Mouse (Mus musculus): Measurements from ENCODE around the gene Plekhg6. TPM values are rescaled to one million over a fixed set of nuclear protein-coding genes. Genes with fewer than 3 reads are reported as not detected.

The Plekhg6 gene
- total and polyA plus RNA-seq, 3 experiments: not detected

DNA sequence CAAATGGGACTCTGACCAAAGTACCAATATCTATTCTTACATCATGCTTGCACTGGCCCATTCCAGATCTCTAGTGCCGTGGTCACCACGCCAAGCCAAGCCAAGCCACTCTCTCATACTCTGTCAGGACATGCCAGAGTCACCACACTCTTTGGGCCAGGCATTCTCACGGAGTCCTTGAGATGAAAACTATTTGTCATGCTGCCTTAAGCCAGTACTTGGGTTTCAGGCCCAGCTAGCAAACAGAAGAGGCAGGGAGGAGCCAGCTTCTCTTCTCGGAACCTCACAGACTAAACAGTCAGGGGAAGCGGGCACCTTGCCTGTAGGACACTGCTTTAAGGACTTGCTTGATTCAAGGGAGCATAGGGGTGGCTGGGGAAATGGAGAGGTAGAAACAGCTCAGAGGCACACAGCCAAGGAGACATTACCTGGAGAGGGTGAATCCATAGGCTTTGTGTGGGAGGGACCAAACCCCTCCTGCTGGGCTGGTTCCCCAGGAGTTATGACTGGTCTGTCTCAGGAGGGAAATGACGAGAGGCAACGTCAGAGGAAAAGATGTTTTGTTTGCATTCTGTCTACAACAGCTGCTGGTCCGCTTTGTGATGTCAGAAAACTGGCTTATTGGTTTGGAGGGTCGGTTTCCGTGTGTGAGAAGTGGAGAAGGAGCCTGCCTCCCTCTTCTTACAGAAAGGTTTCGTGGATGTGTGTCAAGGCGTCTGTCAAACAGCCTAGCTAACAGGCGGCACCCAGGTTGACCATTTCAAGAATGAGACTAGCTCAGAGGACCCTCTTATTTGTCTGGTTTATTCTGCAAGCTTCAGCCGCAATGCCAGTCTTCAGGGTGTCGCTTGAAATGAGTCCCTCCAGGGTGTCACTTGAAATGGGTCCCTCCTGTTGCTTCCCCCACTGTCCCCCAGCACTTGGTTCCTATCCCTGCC is 61.3 kb downstream of the Plekhg6 start:
- no peaks in the 10 kb centered on the region; the same call in 1 of the 2 replicates for H3K27me3 ChIP-seq (ENCODE audit: insufficient read depth, low read length)
- H3K4me1 ChIP-seq (ENCODE audit: insufficient read depth, low read depth, low read length): no peaks in the 10 kb centered on the region
- H3K36me3 ChIP-seq (replicated peaks): no peaks in the 10 kb centered on the region
- H3K4me3 ChIP-seq (ENCODE audit: low read depth, low read length): no peak overlapping the region
- H3K9me3 ChIP-seq (replicated peaks): peaks cover 22% of the 10 kb centered on the region
- ATAC-seq (ENCODE audit: extremely low read depth, insufficient number of reproducible peaks, low FRiP score, poor library complexity, severe bottlenecking) (no peak), DNase-seq (ENCODE audit: low spot score) (no peak)
- TF ChIP-seq POLR2AphosphoS5 (IDR thresholded peaks at IDR 0.05; ENCODE audit: insufficient replicate concordance, low read depth, low read length) (no peak), TAL1 (conservative IDR thresholded peaks at IDR 0.05; ENCODE audit: low read depth, low read length) (no peak; the same call in 1 of the 2 replicates), GATA1 (IDR thresholded peaks at IDR 0.05; ENCODE audit: borderline replicate concordance, low read length) (no peak), GATA2 (IDR thresholded peaks at IDR 0.05; ENCODE audit: borderline replicate concordance, low read depth, low read length) (no peak), CTCF (IDR thresholded peaks at IDR 0.05; ENCODE audit: low read depth, low read length) (no peak)

- Histone ChIP-seq H3K4me3 (ENCODE audit: low read depth, low read length) (no peak overlapping the region), H3K36me3 (replicated peaks) (no peaks in the 10 kb centered on the region), H3K4me1 (ENCODE audit: insufficient read depth, low read depth, low read length) (no peaks in the 10 kb centered on the region), H3K27me3 (ENCODE audit: insufficient read depth, low read length) (no peaks in the 10 kb centered on the region; the same call in 1 of the 2 replicates), H3K9me3 (replicated peaks) (peaks cover 37% of the 10 kb centered on the region)
- TF ChIP-seq CTCF (IDR thresholded peaks at IDR 0.05; ENCODE audit: low read depth, low read length) (no peak), GATA2 (IDR thresholded peaks at IDR 0.05; ENCODE audit: borderline replicate concordance, low read depth, low read length) (no peak), POLR2AphosphoS5 (IDR thresholded peaks at IDR 0.05; ENCODE audit: insufficient replicate concordance, low read depth, low read length) (no peak), TAL1 (conservative IDR thresholded peaks at IDR 0.05; ENCODE audit: low read depth, low read length) (no peak), GATA1 (IDR thresholded peaks at IDR 0.05; ENCODE audit: borderline replicate concordance, low read length) (no peak)
- ATAC-seq (ENCODE audit: extremely low read depth, insufficient number of reproducible peaks, low FRiP score, poor library complexity, severe bottlenecking) (no peak), DNase-seq (ENCODE audit: low spot score) (no peak)
Measured at GRCm38 (mm10) chr6:125317077-125317476, 63.5 kb downstream of the Plekhg6 start.

DNA sequence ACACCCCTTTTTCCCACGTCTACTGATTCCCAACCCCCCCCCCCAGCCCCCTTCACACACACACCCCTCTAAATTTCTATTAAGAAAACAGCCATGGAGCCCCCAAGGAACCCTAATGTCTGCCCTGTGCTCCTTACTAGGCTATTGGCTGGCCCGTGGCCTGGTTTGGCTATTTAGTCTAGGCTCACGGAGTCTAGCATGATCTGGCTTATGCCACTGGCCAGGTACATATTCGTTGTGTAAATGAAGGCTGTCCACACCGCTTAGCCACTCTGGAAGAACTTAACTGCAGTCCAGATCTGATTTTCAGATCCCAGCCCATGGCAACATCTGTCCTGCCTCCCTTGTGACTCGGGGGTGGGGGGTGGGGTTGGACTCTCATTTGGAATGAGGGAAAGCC is 65.8 kb downstream of the Plekhg6 start:
- H3K9me3 ChIP-seq (replicated peaks): peaks cover 27% of the 10 kb centered on the region
- H3K36me3 ChIP-seq (replicated peaks): no peaks in the 10 kb centered on the region
- DNase-seq (ENCODE audit: low spot score) (no peak), ATAC-seq (ENCODE audit: extremely low read depth, insufficient number of reproducible peaks, low FRiP score, poor library complexity, severe bottlenecking) (no peak)
- TF ChIP-seq CTCF (IDR thresholded peaks at IDR 0.05; ENCODE audit: low read depth, low read length) (no peak), GATA2 (IDR thresholded peaks at IDR 0.05; ENCODE audit: borderline replicate concordance, low read depth, low read length) (no peak), TAL1 (conservative IDR thresholded peaks at IDR 0.05; ENCODE audit: low read depth, low read length) (no peak), POLR2AphosphoS5 (IDR thresholded peaks at IDR 0.05; ENCODE audit: insufficient replicate concordance, low read depth, low read length) (no peak)
- no peaks in the 10 kb centered on the region for H3K4me1 ChIP-seq (ENCODE audit: insufficient read depth, low read depth, low read length)
- H3K27me3 ChIP-seq (ENCODE audit: insufficient read depth, low read length): no peaks in the 10 kb centered on the region
- H3K4me3 ChIP-seq (ENCODE audit: low read depth, low read length): no peak overlapping the region

DNA sequence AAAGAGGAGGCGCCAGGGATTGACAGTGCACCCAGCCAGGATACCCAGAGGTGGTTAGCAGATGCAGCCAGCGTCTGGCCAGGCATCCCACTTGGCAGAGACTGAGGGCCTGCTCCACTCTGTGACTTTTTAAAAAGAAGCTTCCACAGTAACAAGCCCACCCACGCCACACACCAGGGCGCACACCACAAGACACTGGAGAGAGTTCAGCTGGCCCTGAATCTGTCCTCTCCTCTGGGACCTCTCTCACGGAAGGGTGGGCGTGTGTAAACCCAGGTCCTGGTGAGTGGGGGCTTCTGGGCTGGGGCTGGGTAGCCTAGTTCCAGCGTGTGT is 66.4 kb downstream of the Plekhg6 start:
- Histone ChIP-seq H3K27me3 (ENCODE audit: insufficient read depth, low read length) (no peaks in the 10 kb centered on the region), H3K36me3 (replicated peaks) (no peaks in the 10 kb centered on the region), H3K4me3 (ENCODE audit: low read depth, low read length) (no peak overlapping the region), H3K9me3 (replicated peaks) (peaks cover 25% of the 10 kb centered on the region), H3K4me1 (ENCODE audit: insufficient read depth, low read depth, low read length) (no peaks in the 10 kb centered on the region)
- no peak for TF ChIP-seq POLR2AphosphoS5 (IDR thresholded peaks at IDR 0.05; ENCODE audit: insufficient replicate concordance, low read depth, low read length)
- no peak for TF ChIP-seq GATA1 (IDR thresholded peaks at IDR 0.05; ENCODE audit: borderline replicate concordance, low read length)
- no peak for TF ChIP-seq TAL1 (conservative IDR thresholded peaks at IDR 0.05; ENCODE audit: low read depth, low read length)
- no peak for TF ChIP-seq CTCF (IDR thresholded peaks at IDR 0.05; ENCODE audit: low read depth, low read length)
- no peak for TF ChIP-seq GATA2 (IDR thresholded peaks at IDR 0.05; ENCODE audit: borderline replicate concordance, low read depth, low read length)
- DNase-seq (ENCODE audit: low spot score) (no peak), ATAC-seq (ENCODE audit: extremely low read depth, insufficient number of reproducible peaks, low FRiP score, poor library complexity, severe bottlenecking) (no peak)

- DNase-seq (ENCODE audit: low spot score): no peak
- ATAC-seq (ENCODE audit: extremely low read depth, insufficient number of reproducible peaks, low FRiP score, poor library complexity, severe bottlenecking): no peak
- H3K36me3 ChIP-seq (replicated peaks): no peaks in the 10 kb centered on the region
Measured at GRCm38 (mm10) chr6:125313546-125314230, 66.9 kb downstream of the Plekhg6 start, which contains the start of gene Ltbr. Ltbr (minus strand) TSS chr6:125313885.

More at GRCm38 (mm10) chr6:125313546-125314230, 66.9 kb downstream of the Plekhg6 start, which contains the start of gene Ltbr:
- TF ChIP-seq GATA1 (IDR thresholded peaks at IDR 0.05; ENCODE audit: borderline replicate concordance, low read length) (no peak), TAL1 (conservative IDR thresholded peaks at IDR 0.05; ENCODE audit: low read depth, low read length) (no peak), CTCF (IDR thresholded peaks at IDR 0.05; ENCODE audit: low read depth, low read length) (no peak), POLR2AphosphoS5 (IDR thresholded peaks at IDR 0.05; ENCODE audit: insufficient replicate concordance, low read depth, low read length) (no peak), GATA2 (IDR thresholded peaks at IDR 0.05; ENCODE audit: borderline replicate concordance, low read depth, low read length) (no peak)
- Histone ChIP-seq H3K4me1 (ENCODE audit: insufficient read depth, low read depth, low read length) (no peaks in the 10 kb centered on the region), H3K9me3 (replicated peaks) (peaks cover 21% of the 10 kb centered on the region), H3K27me3 (ENCODE audit: insufficient read depth, low read length) (no peaks in the 10 kb centered on the region), H3K4me3 (ENCODE audit: low read depth, low read length) (no peak within 1 kb of the TSS)

Other genes with a start within 250 kb of the Plekhg6 start
- gene Nop2, start 248.9 kb downstream of the Plekhg6 start, total RNA-seq (2014; fragmentation: Nextera tagmentation): 56.9 and 61.0 TPM in 2 replicates
- 87.7 and 89.2 TPM in 2 replicates for gene Nop2, start 248.9 kb downstream of the Plekhg6 start, total RNA-seq (2017)
- gene Nop2, start 248.9 kb downstream of the Plekhg6 start, polyA plus RNA-seq (2012): 53.4 and 90.0 TPM in 2 replicates
- gene Iffo1, start 235.6 kb downstream of the Plekhg6 start, total RNA-seq (2014; fragmentation: Nextera tagmentation): 20.4 and 25.1 TPM in 2 replicates
- 12.3 and 14.5 TPM in 2 replicates for gene Iffo1, start 235.6 kb downstream of the Plekhg6 start, total RNA-seq (2017)
- 26.9 and 31.7 TPM in 2 replicates for gene Iffo1, start 235.6 kb downstream of the Plekhg6 start, polyA plus RNA-seq (2012)
- gene Gapdh, start 214.3 kb downstream of the Plekhg6 start, total RNA-seq (2014; fragmentation: Nextera tagmentation): 10,890 and 12,360 TPM in 2 replicates
- gene Gapdh, start 214.3 kb downstream of the Plekhg6 start, total RNA-seq (2017): 2,600 and 3,109 TPM in 2 replicates
- gene Gapdh, start 214.3 kb downstream of the Plekhg6 start, polyA plus RNA-seq (2012): 26,904 and 30,061 TPM in 2 replicates
- 494 and 557 TPM in 2 replicates for gene Ncapd2, start 189.1 kb downstream of the Plekhg6 start, total RNA-seq (2014; fragmentation: Nextera tagmentation)
- 211 and 243 TPM in 2 replicates for gene Ncapd2, start 189.1 kb downstream of the Plekhg6 start, total RNA-seq (2017)
- 269 and 275 TPM in 2 replicates for gene Ncapd2, start 189.1 kb downstream of the Plekhg6 start, polyA plus RNA-seq (2012)
- 51.3 and 59.6 TPM in 2 replicates for gene Mrpl51, start 189.0 kb downstream of the Plekhg6 start, total RNA-seq (2014; fragmentation: Nextera tagmentation)
- 143 and 156 TPM in 2 replicates for gene Mrpl51, start 189.0 kb downstream of the Plekhg6 start, total RNA-seq (2017)
- gene Mrpl51, start 189.0 kb downstream of the Plekhg6 start, polyA plus RNA-seq (2012): 114 and 162 TPM in 2 replicates
- gene Vamp1, start 165.2 kb downstream of the Plekhg6 start, total RNA-seq (2014; fragmentation: Nextera tagmentation): 21.9 and 30.2 TPM in 2 replicates
- gene Vamp1, start 165.2 kb downstream of the Plekhg6 start, total RNA-seq (2017): 6.1 and 7.9 TPM in 2 replicates
- 1.9 and 2.8 TPM in 2 replicates for gene Vamp1, start 165.2 kb downstream of the Plekhg6 start, polyA plus RNA-seq (2012)
- gene Tapbpl, start 148.9 kb downstream of the Plekhg6 start, total RNA-seq (2014; fragmentation: Nextera tagmentation): 0.73 and 0.90 TPM in 2 replicates
- 1.2 and 1.8 TPM in 2 replicates for gene Tapbpl, start 148.9 kb downstream of the Plekhg6 start, total RNA-seq (2017)
- gene Tapbpl, start 148.9 kb downstream of the Plekhg6 start, polyA plus RNA-seq (2012): 1.2 and 1.4 TPM in 2 replicates
- not detected in 2 replicates for gene Cd27, start 143.8 kb downstream of the Plekhg6 start, total RNA-seq (2014; fragmentation: Nextera tagmentation)
- 0.87 TPM in 1 of 2 replicates, not detected in the other for gene Cd27, start 143.8 kb downstream of the Plekhg6 start, total RNA-seq (2017)
- not detected in 2 replicates for gene Cd27, start 143.8 kb downstream of the Plekhg6 start, polyA plus RNA-seq (2012)
- not detected in 2 replicates for gene Tuba3a, start 94.8 kb downstream of the Plekhg6 start, total RNA-seq (2014; fragmentation: Nextera tagmentation)
- not detected in 2 replicates for gene Tuba3a, start 94.8 kb downstream of the Plekhg6 start, total RNA-seq (2017)
- gene Tuba3a, start 94.8 kb downstream of the Plekhg6 start, polyA plus RNA-seq (2012): not detected in 2 replicates
- gene Ltbr, start 66.9 kb downstream of the Plekhg6 start, total RNA-seq (2014; fragmentation: Nextera tagmentation): not detected in 2 replicates
- not detected in 2 replicates for gene Ltbr, start 66.9 kb downstream of the Plekhg6 start, total RNA-seq (2017)
- gene Ltbr, start 66.9 kb downstream of the Plekhg6 start, polyA plus RNA-seq (2012): 0.03 TPM in 1 of 2 replicates, not detected in the other
- gene Scnn1a, start 60.1 kb downstream of the Plekhg6 start, total RNA-seq (2014; fragmentation: Nextera tagmentation): not detected in 2 replicates
- gene Scnn1a, start 60.1 kb downstream of the Plekhg6 start, total RNA-seq (2017): 0.06 and 0.16 TPM in 2 replicates
- 0.01 TPM in 1 of 2 replicates, not detected in the other for gene Scnn1a, start 60.1 kb downstream of the Plekhg6 start, polyA plus RNA-seq (2012)
- not detected in 2 replicates for gene Tnfrsf1a, start 31.4 kb downstream of the Plekhg6 start, total RNA-seq (2014; fragmentation: Nextera tagmentation)
- gene Tnfrsf1a, start 31.4 kb downstream of the Plekhg6 start, total RNA-seq (2017): not detected in 2 replicates
- gene Tnfrsf1a, start 31.4 kb downstream of the Plekhg6 start, polyA plus RNA-seq (2012): 0.04 TPM in 1 of 2 replicates, not detected in the other
- gene Cd9, start 114.0 kb upstream of the Plekhg6 start, total RNA-seq (2014; fragmentation: Nextera tagmentation): not detected in 2 replicates
- gene Cd9, start 114.0 kb upstream of the Plekhg6 start, total RNA-seq (2017): not detected in 2 replicates
- not detected in 2 replicates for gene Cd9, start 114.0 kb upstream of the Plekhg6 start, polyA plus RNA-seq (2012)
- not detected in 2 replicates for gene Vwf, start 166.0 kb upstream of the Plekhg6 start, total RNA-seq (2014; fragmentation: Nextera tagmentation)
- gene Vwf, start 166.0 kb upstream of the Plekhg6 start, total RNA-seq (2017): 0.22 and 0.29 TPM in 2 replicates
- 0.03 and 0.05 TPM in 2 replicates for gene Vwf, start 166.0 kb upstream of the Plekhg6 start, polyA plus RNA-seq (2012)